Mouse (Mus musculus) intestine, embryonic 14.5 days (tissue): ENCODE measurements around the gene Chst10. TPM values are rescaled to one million over a fixed set of nuclear protein-coding genes. Genes with fewer than 3 reads are reported as not detected.

Experiments used
- ATAC-seq: fragments of 200-750 bp; cut with Nextera tagmentation; replicated peaks from 2 replicates; pipeline ENCODE4 v1.8.0; 2017; ENCODE audit warnings: low read depth, moderate number of reproducible peaks, moderate TSS enrichment, moderate library complexity; ENCODE audit not compliant: low FRiP score, low TSS enrichment
- DNase-seq: peaks from one replicate; pipeline ENCODE4 v3.0.0-alpha.2; 2018; ENCODE audit warnings: low spot score
- H3K27ac ChIP-seq: fragments of 300-500 bp; sonication (generic); 2 replicates; pipeline ENCODE4 v1.5.1; 2014; ENCODE audit warnings: low read depth, mild to moderate bottlenecking, control low read depth
- H3K27me3 ChIP-seq: fragments of 300-500 bp; sonication (generic); replicated peaks from 2 replicates; pipeline ENCODE4 v1.6.1; 2014; ENCODE audit warnings: low read length, control low read depth; ENCODE audit not compliant: control insufficient read depth, insufficient read depth
- H3K36me3 ChIP-seq: fragments of 300-500 bp; sonication (generic); 2 replicates; pipeline ENCODE4 v1.6.1; 2014; ENCODE audit warnings: low read length, control low read depth; ENCODE audit not compliant: control insufficient read depth, insufficient read depth
- H3K4me1 ChIP-seq: fragments of 300-500 bp; sonication (generic); replicated peaks from 2 replicates; pipeline ENCODE4 v1.6.1; 2014; ENCODE audit warnings: low read length, control low read depth, mixed read lengths; ENCODE audit not compliant: control insufficient read depth, insufficient read depth
- H3K4me2 ChIP-seq: fragments of 300-500 bp; sonication (generic); 2 replicates; pipeline ENCODE4 v1.6.1; 2014; ENCODE audit warnings: low read length
- H3K4me3 ChIP-seq: fragments of 300-500 bp; sonication (generic); 2 replicates; pipeline ENCODE4 v1.5.1; 2014; ENCODE audit warnings: low read depth, low read length, control low read depth, mixed read lengths
- H3K9ac ChIP-seq: fragments of 300-500 bp; sonication (generic); 2 replicates; pipeline ENCODE4 v1.6.1; 2014; ENCODE audit warnings: mild to moderate bottlenecking, low read length
- H3K9me3 ChIP-seq: fragments of 300-500 bp; sonication (generic); 2 replicates; pipeline ENCODE4 v1.6.1; 2016; ENCODE audit warnings: low read length, control low read depth; ENCODE audit not compliant: control insufficient read depth
- WGBS: fragments of 180-500 bp; shearing (Covaris S2); extraction: QIAGEN DNeasy Blood & Tissue Kit; methylation state at CpG from one replicate; pipeline ENCODE4 v1.1.7; 2014; 5-methylcytosine and 5-hydroxymethylcytosine counted together
- polyA plus RNA-seq: library from polyadenylated mRNA; unstranded; fragments of >200 nt; fragmentation: Nextera tagmentation; extraction: Ambion mirVana; gene quantifications from 2 replicates; pipeline ENCODE4 v1.2.1, GENCODE M21; 2014

Gene Chst10
- polyA plus RNA-seq, 1 experiment from 2014 or later, result 6.2 TPM

- Histone ChIP-seq H3K36me3 (no peaks in the 10 kb centered on the region), H3K4me3 (no peak overlapping the region), H3K4me1 (no peaks in the 10 kb centered on the region), H3K9me3 (no peaks in the 10 kb centered on the region), H3K4me2 (no peak overlapping the region), H3K27ac (no peak overlapping the region), H3K9ac (no peak overlapping the region), H3K27me3 (peaks cover 5% of the 10 kb centered on the region; the same call in 1 of the 2 replicates)
- DNase-seq (no peak), ATAC-seq (no peak)
- 87% methylated on average over 1 of the region's 1 CpGs for WGBS
These were observed 55.1 kb downstream of the Chst10 start for GRCm38 (mm10) chr1:38842861-38843260.

- Histone ChIP-seq H3K36me3 (no peaks in the 10 kb centered on the region), H3K27me3 (peaks cover 24% of the 10 kb centered on the region; the same call in 1 of the 2 replicates), H3K9ac (no peak overlapping the region), H3K9me3 (no peaks in the 10 kb centered on the region), H3K27ac (no peak overlapping the region), H3K4me3 (no peak overlapping the region), H3K4me2 (no peak overlapping the region), H3K4me1 (peaks cover 7% of the 10 kb centered on the region; the same call in 1 of the 2 replicates)
- ATAC-seq (no peak), DNase-seq (no peak)
- WGBS, result 33% methylated on average over 1 of the region's 1 CpGs
These were observed 58.0 kb downstream of the Chst10 start for GRCm38 (mm10) chr1:38839944-38840343.

- H3K4me2 ChIP-seq, result peak within 1 kb of the TSS; percentile 99
- ATAC-seq, result peak; percentile 48
- no peaks in the 10 kb centered on the region for H3K9me3 ChIP-seq
- no peaks in the 10 kb centered on the region for H3K36me3 ChIP-seq
- H3K9ac ChIP-seq, result peak within 1 kb of the TSS; percentile 67
- H3K27me3 ChIP-seq, result peaks cover 24% of the 10 kb centered on the region; the same call in 1 of the 2 replicates
- peaks cover 7% of the 10 kb centered on the region; the same call in 1 of the 2 replicates for H3K4me1 ChIP-seq
- under 1% methylated on average over 47 of the region's 47 CpGs for WGBS
- DNase-seq, result no peak
- H3K27ac ChIP-seq, result 0 out of 2 replicates have a peak within 1 kb of the TSS, but pooled peaks have one; percentile 11
- peak within 1 kb of the TSS; percentile 60 for H3K4me3 ChIP-seq
These were observed 61.5 kb downstream of the Chst10 start, which contains the start of gene Lonrf2 for GRCm38 (mm10) chr1:38836477-38836872. Lonrf2 (minus strand) TSS chr1:38836711.

GRCm38 (mm10) chr1:38835568-38836476 lies 62.1 kb downstream of the Chst10 start:
- Histone ChIP-seq H3K27me3 (peaks cover 24% of the 10 kb centered on the region; the same call in 1 of the 2 replicates), H3K4me2 (peak overlapping the region; percentile 99), H3K4me3 (peak overlapping the region; percentile 60), H3K9me3 (no peaks in the 10 kb centered on the region), H3K4me1 (peaks cover 7% of the 10 kb centered on the region; the same call in 1 of the 2 replicates), H3K36me3 (no peaks in the 10 kb centered on the region), H3K27ac (0 out of 2 replicates have a peak overlapping the region, but pooled peaks have one; percentile 11), H3K9ac (peak overlapping the region; percentile 67)
- WGBS, result 3% methylated on average over 99 of the region's 103 CpGs
- DNase-seq (peak; percentile 74), ATAC-seq (peak; percentile 68)

GRCm38 (mm10) chr1:38834899-38835298 lies 63.1 kb downstream of the Chst10 start:
- H3K4me3 ChIP-seq, result no peak overlapping the region
- 36% methylated on average over 3 of the region's 3 CpGs for WGBS
- no peaks in the 10 kb centered on the region for H3K9me3 ChIP-seq
- H3K36me3 ChIP-seq, result no peaks in the 10 kb centered on the region
- H3K27me3 ChIP-seq, result peaks cover 24% of the 10 kb centered on the region; the same call in 1 of the 2 replicates
- no peak overlapping the region for H3K27ac ChIP-seq
- peak overlapping the region; percentile 99 for H3K4me2 ChIP-seq
- ATAC-seq (no peak), DNase-seq (no peak)
- H3K9ac ChIP-seq, result no peak overlapping the region
- H3K4me1 ChIP-seq, result peaks cover 7% of the 10 kb centered on the region; the same call in 1 of the 2 replicates

- H3K4me1 ChIP-seq, result no peaks in the 10 kb centered on the region
- H3K27me3 ChIP-seq, result no peaks in the 10 kb centered on the region
- DNase-seq, result no peak
- no peak overlapping the region for H3K9ac ChIP-seq
- no peak overlapping the region for H3K4me2 ChIP-seq
- no peak overlapping the region for H3K4me3 ChIP-seq
- no peaks in the 10 kb centered on the region for H3K36me3 ChIP-seq
- no peaks in the 10 kb centered on the region for H3K9me3 ChIP-seq
- ATAC-seq, result no peak
- WGBS, result 74% methylated on average over 2 of the region's 2 CpGs
- no peak overlapping the region for H3K27ac ChIP-seq
These were observed 73.0 kb downstream of the Chst10 start for GRCm38 (mm10) chr1:38824926-38825325.

- WGBS, result 59% methylated on average over 2 of the region's 2 CpGs
- H3K9me3 ChIP-seq, result no peaks in the 10 kb centered on the region
- no peaks in the 10 kb centered on the region for H3K27me3 ChIP-seq
- DNase-seq, result no peak
- no peak overlapping the region for H3K9ac ChIP-seq
- no peaks in the 10 kb centered on the region for H3K36me3 ChIP-seq
- H3K4me1 ChIP-seq, result no peaks in the 10 kb centered on the region
- H3K4me2 ChIP-seq, result no peak overlapping the region
- ATAC-seq, result no peak
- H3K4me3 ChIP-seq, result no peak overlapping the region
- H3K27ac ChIP-seq, result no peak overlapping the region
These were observed 74.1 kb downstream of the Chst10 start for GRCm38 (mm10) chr1:38823851-38824250.

GRCm38 (mm10) chr1:38819691-38820090 lies 78.3 kb downstream of the Chst10 start:
- H3K4me3 ChIP-seq, result no peak overlapping the region
- no peak overlapping the region for H3K9ac ChIP-seq
- H3K36me3 ChIP-seq, result no peaks in the 10 kb centered on the region
- no peaks in the 10 kb centered on the region for H3K9me3 ChIP-seq
- no peaks in the 10 kb centered on the region for H3K27me3 ChIP-seq
- no peak overlapping the region for H3K4me2 ChIP-seq
- H3K4me1 ChIP-seq, result peaks cover 8% of the 10 kb centered on the region; the same call in 1 of the 2 replicates
- ATAC-seq (no peak), DNase-seq (no peak)
- no peak overlapping the region for H3K27ac ChIP-seq
